Mouse (Mus musculus) thymus, postnatal 25 days (tissue): ENCODE measurements around the gene Ercc4.

Experiments
- DNase-seq: peaks from one replicate; pipeline ENCODE4 v3.0.0; 2022

Ercc4 gene

DNA sequence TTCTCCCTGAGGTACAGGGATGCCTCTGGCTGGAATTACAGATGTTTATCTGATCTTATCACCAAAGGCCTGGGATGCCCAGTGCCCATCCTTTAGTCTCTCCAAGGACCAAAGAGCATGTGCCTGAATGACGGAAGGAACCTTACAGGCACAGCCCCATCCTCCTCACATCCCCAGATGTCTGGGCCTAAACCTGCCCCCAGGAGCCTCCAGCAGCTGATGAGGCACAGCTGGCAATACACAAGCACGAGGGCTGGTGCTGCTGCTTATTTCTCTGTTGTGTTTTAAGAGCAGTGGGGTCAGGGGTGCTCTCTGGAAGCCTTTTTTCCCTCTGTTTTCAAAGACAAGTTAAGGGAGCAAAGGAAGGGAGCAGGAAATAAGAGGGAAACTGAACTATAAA is 89.7 kb downstream of the Ercc4 start:
- DNase-seq = no peak
